Comparison of ENCODE assay signal across 8 mouse cellular contexts in genomic region chr2:152029252-152030082, GRCm38 (mm10). TPM values are rescaled to one million over a fixed set of nuclear protein-coding genes. Genes with fewer than 3 reads are reported as not detected.
DNase-seq lines count a peak whose midpoint lies in the region; ATAC-seq lines count a peak whose summit lies in the region.

No protein-coding gene starts in this region.

- H3K36me3 ChIP-seq in erythroblast, embryonic 14.5 days (ENCODE audit: control insufficient read depth): no peaks in the 10 kb centered on the region
- H3K36me3 ChIP-seq in heart, embryonic 12.5 days: no peaks in the 10 kb centered on the region
- no peaks in the 10 kb centered on the region for H3K36me3 ChIP-seq in kidney, embryonic 16.5 days (ENCODE audit: insufficient read depth, low read length)

- ATAC-seq in heart, embryonic 12.5 days (ENCODE audit: insufficient number of reproducible peaks, low FRiP score): peak; percentile 91
- ATAC-seq in kidney, embryonic 16.5 days (ENCODE audit: low FRiP score, low TSS enrichment): peak; percentile 95
- peak; percentile 77 for ATAC-seq in monocyte, adult 5-6 weeks (replicated peaks; ENCODE audit: insufficient number of reproducible peaks, low FRiP score, low TSS enrichment, poor library complexity, severe bottlenecking)

- under 1% methylated on average over 54 of the region's 54 CpGs for WGBS in heart, embryonic 12.5 days
- WGBS in kidney, embryonic 16.5 days: under 1% methylated on average over 54 of the region's 54 CpGs

- DNase-seq in CD4-positive helper T cell, adult 2 months (ENCODE audit: low read depth, low spot score): peak; percentile 90
- peak; percentile 77 for DNase-seq in brain, embryonic 18.5 days (ENCODE audit: low read depth, low spot score)
- peak; percentile 95 for DNase-seq in liver
- peak; percentile 66 to 70 for DNase-seq in spleen, postnatal 36 days (ENCODE audit: low spot score in 2 of 2)

- H3K27me3 ChIP-seq in erythroblast, embryonic 14.5 days (ENCODE audit: control insufficient read depth): peaks cover 56% of the 10 kb centered on the region
- H3K27me3 ChIP-seq in heart, embryonic 12.5 days (replicated peaks): peaks cover 81% of the 10 kb centered on the region
- H3K27me3 ChIP-seq in kidney, embryonic 16.5 days (ENCODE audit: insufficient read depth, low read length): peaks cover 36% of the 10 kb centered on the region

- H3K27ac ChIP-seq in heart, embryonic 12.5 days (ENCODE audit: poor library complexity, severe bottlenecking): no peak overlapping the region
- no peak overlapping the region for H3K27ac ChIP-seq in kidney, embryonic 16.5 days (ENCODE audit: low read length)

- peaks cover 2% of the 10 kb centered on the region; the same call in 1 of the 2 replicates for H3K9me3 ChIP-seq in erythroblast, embryonic 14.5 days (ENCODE audit: control insufficient read depth, low read length)
- no peaks in the 10 kb centered on the region for H3K9me3 ChIP-seq in heart, embryonic 12.5 days (replicated peaks)
- H3K9me3 ChIP-seq in kidney, embryonic 16.5 days (ENCODE audit: low read length): no peaks in the 10 kb centered on the region

- H3K4me3 ChIP-seq in erythroblast, embryonic 14.5 days (replicated peaks): peak overlapping the region; percentile 59
- peak overlapping the region; percentile 67 for H3K4me3 ChIP-seq in heart, embryonic 12.5 days
- peak overlapping the region; percentile 55 for H3K4me3 ChIP-seq in kidney, embryonic 16.5 days (ENCODE audit: low read length)

- peaks cover 14% of the 10 kb centered on the region for H3K4me1 ChIP-seq in erythroblast, embryonic 14.5 days (ENCODE audit: control insufficient read depth)
- peaks cover 4% of the 10 kb centered on the region; the same call in 1 of the 2 replicates for H3K4me1 ChIP-seq in heart, embryonic 12.5 days (replicated peaks)
- no peaks in the 10 kb centered on the region for H3K4me1 ChIP-seq in kidney, embryonic 16.5 days (ENCODE audit: insufficient read depth, low read length)

- peak overlapping the region; percentile 94 for H3K4me2 ChIP-seq in heart, embryonic 12.5 days
- peak overlapping the region; percentile 82 for H3K4me2 ChIP-seq in kidney, embryonic 16.5 days (replicated peaks; ENCODE audit: low read depth, low read length)

- H3K9ac ChIP-seq in heart, embryonic 12.5 days: peak overlapping the region; percentile 59
- peak overlapping the region; percentile 59 for H3K9ac ChIP-seq in kidney, embryonic 16.5 days (replicated peaks; ENCODE audit: low read length)

RNA-seq across cellular contexts. Expression of gene Slc52a3, which starts 33.2 kb away (rescaled TPM):
- polyA plus RNA-seq in erythroblast, embryonic 14.5 days (2012): 0.05 and 0.09 TPM in 2 replicates
- 0.34 and 0.45 TPM in 2 replicates for polyA plus RNA-seq in heart, embryonic 12.5 days (2016; fragmentation: Nextera tagmentation; extraction: Ambion mirVana)
- polyA plus RNA-seq in kidney, embryonic 16.5 days (2015; fragmentation: Nextera tagmentation; extraction: Ambion mirVana): 25.2 and 28.2 TPM in 2 replicates
- 3.0 to 4.9 TPM (median 3.5 TPM) in 3 replicates for total RNA-seq in monocyte, adult 5-6 weeks (2017)

RNA-seq across cellular contexts. Expression of gene Fam110a, which starts 49.4 kb away (rescaled TPM):
- polyA plus RNA-seq in erythroblast, embryonic 14.5 days (2012): 4.5 and 4.7 TPM in 2 replicates
- 10.3 and 10.9 TPM in 2 replicates for polyA plus RNA-seq in heart, embryonic 12.5 days (2016; fragmentation: Nextera tagmentation; extraction: Ambion mirVana)
- 32.1 and 34.9 TPM in 2 replicates for polyA plus RNA-seq in kidney, embryonic 16.5 days (2015; fragmentation: Nextera tagmentation; extraction: Ambion mirVana)
- total RNA-seq in monocyte, adult 5-6 weeks (2017): 0.64 to 5.5 TPM (median 3.1 TPM) in 3 replicates

RNA-seq across cellular contexts. Expression of gene Scrt2, which starts 51.9 kb away (rescaled TPM):
- polyA plus RNA-seq in erythroblast, embryonic 14.5 days (2012): 0.03 TPM in 1 of 2 replicates, not detected in the other
- 0.08 TPM in 1 of 2 replicates, not detected in the other for polyA plus RNA-seq in heart, embryonic 12.5 days (2016; fragmentation: Nextera tagmentation; extraction: Ambion mirVana)
- not detected in 2 replicates for polyA plus RNA-seq in kidney, embryonic 16.5 days (2015; fragmentation: Nextera tagmentation; extraction: Ambion mirVana)
- total RNA-seq in monocyte, adult 5-6 weeks (2017): not detected in 3 replicates

Comparison
In these comparisons a context has a peak if more than half of its experiments do, and no peak if none do; other contexts are left out.
1. RNA of gene Slc52a3, which starts 33.2 kb away (polyA plus RNA-seq): 25.2 to 28.2 TPM in kidney, embryonic 16.5 days; 0.34 to 0.45 TPM in heart, embryonic 12.5 days and 0.05 to 0.09 TPM in erythroblast, embryonic 14.5 days; every median in the first group is over 10 times any median in the second.
2. Peak in every context shown above with its lines, with median percentiles within 50 percentile points of each other: DNase-seq, H3K4me3 ChIP-seq and ATAC-seq.